Mouse (Mus musculus) lung, postnatal 0 days (tissue): ENCODE data around the gene Smagp. TPM values are rescaled to one million over a fixed set of nuclear protein-coding genes. Genes with fewer than 3 reads are reported as not detected.

ENCODE experiments used
- ATAC-seq: fragments of 200-750 bp; cut with Nextera tagmentation; 2 replicates; pipeline ENCODE4 v1.8.0; 2017; ENCODE audit warnings: moderate library complexity
- DNase-seq: peaks from one replicate; pipeline ENCODE4 v3.0.0-alpha.2; 2016; ENCODE audit warnings: low spot score
- H3K27ac ChIP-seq: fragments of 300-500 bp; sonication (generic); 2 replicates; pipeline ENCODE4 v1.5.1; 2014; ENCODE audit warnings: antibody characterized with exemption, mild to moderate bottlenecking, low read length, mixed read lengths
- H3K27me3 ChIP-seq: fragments of 300-500 bp; sonication (generic); replicated peaks from 2 replicates; pipeline ENCODE4 v1.6.1; 2014; ENCODE audit warnings: low read length, mixed read lengths; ENCODE audit not compliant: insufficient read depth
- H3K36me3 ChIP-seq: fragments of 300-500 bp; sonication (generic); 2 replicates; pipeline ENCODE4 v1.6.1; 2014; ENCODE audit warnings: low read length, mixed read lengths; ENCODE audit not compliant: insufficient read depth
- H3K4me1 ChIP-seq: fragments of 300-500 bp; sonication (generic); 2 replicates; pipeline ENCODE4 v1.6.1; 2014; ENCODE audit warnings: antibody characterized with exemption, low read depth, low read length, mixed read lengths; ENCODE audit not compliant: insufficient read depth
- H3K4me2 ChIP-seq: fragments of 300-500 bp; sonication (generic); replicated peaks from 2 replicates; pipeline ENCODE4 v1.6.1; 2014; ENCODE audit warnings: low read depth, mild to moderate bottlenecking, low read length, moderate library complexity, mixed read lengths
- H3K4me3 ChIP-seq: fragments of 300-500 bp; sonication (generic); 2 replicates; pipeline ENCODE4 v1.5.1; 2014; ENCODE audit warnings: low read depth, low read length
- H3K9ac ChIP-seq: fragments of 300-500 bp; sonication (generic); replicated peaks from 2 replicates; pipeline ENCODE4 v1.6.1; 2014; ENCODE audit warnings: low read depth, mild to moderate bottlenecking
- H3K9me3 ChIP-seq: fragments of 300-500 bp; sonication (generic); 2 replicates; pipeline ENCODE4 v1.6.1; 2016; ENCODE audit warnings: low read length, mixed read lengths
- CTCF ChIP-seq: IDR thresholded peaks from 2 replicates; pipeline ENCODE4 v1.5.1; 2016; ENCODE audit warnings: antibody characterized with exemption, mild to moderate bottlenecking
- EP300 ChIP-seq: IDR thresholded peaks from 2 replicates; pipeline ENCODE4 v1.6.1; 2016; ENCODE audit warnings: antibody characterized with exemption, mild to moderate bottlenecking, control low read depth
- WGBS: fragments of 180-500 bp; shearing (Covaris S2); extraction: QIAGEN DNeasy Blood & Tissue Kit; methylation state at CpG from one replicate; pipeline ENCODE4 v1.1.7; 2014; 5-methylcytosine and 5-hydroxymethylcytosine counted together
- polyA plus RNA-seq: library from polyadenylated mRNA; unstranded; fragments of >200 nt; fragmentation: Nextera tagmentation; extraction: Ambion mirVana; gene quantifications from 2 replicates; pipeline ENCODE4 v1.2.1, GENCODE M21; 2015

The Smagp gene
- polyA plus RNA-seq, 1 experiment from 2014 or later, result 71.8 TPM

DNA sequence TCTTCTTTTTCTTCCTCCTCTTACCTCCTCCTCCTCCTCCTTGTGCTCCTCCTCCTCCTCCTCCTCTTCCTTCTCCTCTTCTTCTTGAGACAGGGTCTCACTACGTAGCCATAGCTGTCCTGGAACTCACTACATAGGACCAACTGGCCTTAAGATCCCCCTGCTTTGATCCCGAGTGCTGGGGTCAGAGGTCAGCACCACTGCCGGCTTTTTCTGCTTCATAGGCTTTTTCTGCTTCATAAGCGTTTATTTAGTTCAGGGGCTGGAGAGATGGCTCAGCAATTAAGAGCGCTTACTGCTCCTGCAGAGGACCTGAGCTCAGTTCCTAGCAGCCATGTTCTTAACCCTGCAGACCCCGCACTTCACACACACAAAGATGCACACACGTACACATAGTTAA, 45.0 kb upstream of the Smagp start:
- Histone ChIP-seq H3K27me3 (no peaks in the 10 kb centered on the region), H3K4me1 (no peaks in the 10 kb centered on the region), H3K36me3 (no peaks in the 10 kb centered on the region), H3K4me2 (no peak overlapping the region), H3K27ac (no peak overlapping the region), H3K9ac (no peak overlapping the region), H3K4me3 (no peak overlapping the region), H3K9me3 (no peaks in the 10 kb centered on the region)
- TF ChIP-seq CTCF, result no peak
- no peak for TF ChIP-seq EP300
- no peak for DNase-seq
- ATAC-seq, result no peak
- WGBS, result 37% methylated on average over 7 of the region's 7 CpGs

DNA sequence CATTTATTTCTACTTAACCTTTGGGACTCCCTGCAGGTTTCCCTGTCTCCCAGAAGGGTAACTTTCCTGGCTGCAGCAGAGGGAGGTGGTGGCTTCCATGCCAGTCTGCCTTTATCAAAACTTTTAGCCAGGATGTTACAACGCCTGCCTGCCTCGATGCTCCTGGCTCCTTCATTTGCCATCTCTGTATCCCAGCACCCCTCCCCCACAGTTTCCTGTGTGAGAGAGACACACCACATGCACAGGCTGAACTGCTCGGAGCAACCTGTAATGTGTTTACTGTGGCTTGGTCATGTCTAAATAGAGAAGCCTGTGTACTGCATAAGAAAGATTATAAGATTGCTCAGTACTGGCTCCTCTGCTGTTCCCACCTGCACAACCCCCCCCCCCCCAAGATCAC, 43.6 kb upstream of the Smagp start:
- TF ChIP-seq EP300, result no peak
- no peak for TF ChIP-seq CTCF
- H3K9ac ChIP-seq, result no peak overlapping the region
- no peak overlapping the region for H3K4me3 ChIP-seq
- no peaks in the 10 kb centered on the region for H3K4me1 ChIP-seq
- H3K36me3 ChIP-seq, result no peaks in the 10 kb centered on the region
- H3K4me2 ChIP-seq, result no peak overlapping the region
- H3K27ac ChIP-seq, result no peak overlapping the region
- H3K9me3 ChIP-seq, result no peaks in the 10 kb centered on the region
- no peaks in the 10 kb centered on the region for H3K27me3 ChIP-seq
- WGBS, result 39% methylated on average over 3 of the region's 3 CpGs
- ATAC-seq (no peak), DNase-seq (no peak)

DNA sequence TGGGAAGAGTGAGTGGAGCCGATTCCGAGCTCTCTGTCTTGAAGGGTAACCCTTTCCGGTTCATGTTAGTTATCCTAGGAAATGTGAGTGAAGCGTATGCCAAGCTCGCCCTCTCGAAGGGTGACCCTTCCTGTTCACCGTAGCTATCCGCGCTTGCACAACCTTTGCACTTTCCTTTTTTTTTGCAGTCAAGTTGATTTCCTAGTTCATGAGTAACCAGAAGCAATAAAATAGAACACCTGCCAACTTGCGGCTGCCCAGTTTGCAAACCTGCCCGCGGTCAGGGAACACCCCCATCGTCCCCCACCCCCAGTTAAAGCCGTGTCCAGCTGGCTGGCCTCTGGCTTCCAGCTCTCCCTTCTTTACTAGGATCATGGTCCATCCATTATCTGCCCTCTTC, 42.3 kb upstream of the Smagp start:
- DNase-seq, result peak; percentile 63
- no peaks in the 10 kb centered on the region for H3K9me3 ChIP-seq
- no peak overlapping the region for H3K9ac ChIP-seq
- ATAC-seq, result peak; percentile 51
- 58% methylated on average over 14 of the region's 14 CpGs for WGBS
- no peaks in the 10 kb centered on the region for H3K36me3 ChIP-seq
- no peaks in the 10 kb centered on the region for H3K4me1 ChIP-seq
- TF ChIP-seq EP300, result no peak
- no peak for TF ChIP-seq CTCF
- H3K4me2 ChIP-seq, result no peak overlapping the region
- H3K27ac ChIP-seq, result peak overlapping the region; percentile 57
- H3K4me3 ChIP-seq, result no peak overlapping the region
- H3K27me3 ChIP-seq, result no peaks in the 10 kb centered on the region

DNA sequence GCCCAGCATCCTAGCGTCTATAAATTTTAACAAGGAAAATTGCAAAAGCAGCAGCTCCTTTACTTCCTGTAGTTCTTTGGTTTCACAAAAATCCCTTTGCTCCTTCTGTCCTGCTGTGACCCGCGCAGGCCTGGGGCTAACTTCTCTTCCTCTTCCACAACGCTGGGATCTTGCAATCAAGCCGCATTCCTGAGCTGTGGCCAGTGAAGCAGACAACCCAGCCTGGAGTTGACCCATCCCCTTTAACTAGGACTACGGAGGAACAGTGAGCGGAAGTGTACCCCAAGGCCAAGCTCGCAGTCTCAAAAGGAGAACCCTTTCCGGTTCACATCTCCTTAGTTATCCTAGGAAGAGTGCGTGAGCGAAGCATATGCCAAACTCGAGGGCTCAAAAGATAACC, 41.8 kb upstream of the Smagp start:
- WGBS, result 74% methylated on average over 12 of the region's 12 CpGs
- Histone ChIP-seq H3K9me3 (no peaks in the 10 kb centered on the region), H3K27me3 (no peaks in the 10 kb centered on the region), H3K4me1 (no peaks in the 10 kb centered on the region), H3K4me3 (no peak overlapping the region), H3K4me2 (no peak overlapping the region), H3K27ac (0 out of 2 replicates have a peak overlapping the region, but pooled peaks have one; percentile 14), H3K9ac (no peak overlapping the region), H3K36me3 (no peaks in the 10 kb centered on the region)
- TF ChIP-seq EP300, result no peak
- TF ChIP-seq CTCF, result no peak
- ATAC-seq (peak; percentile 43), DNase-seq (no peak)

DNA sequence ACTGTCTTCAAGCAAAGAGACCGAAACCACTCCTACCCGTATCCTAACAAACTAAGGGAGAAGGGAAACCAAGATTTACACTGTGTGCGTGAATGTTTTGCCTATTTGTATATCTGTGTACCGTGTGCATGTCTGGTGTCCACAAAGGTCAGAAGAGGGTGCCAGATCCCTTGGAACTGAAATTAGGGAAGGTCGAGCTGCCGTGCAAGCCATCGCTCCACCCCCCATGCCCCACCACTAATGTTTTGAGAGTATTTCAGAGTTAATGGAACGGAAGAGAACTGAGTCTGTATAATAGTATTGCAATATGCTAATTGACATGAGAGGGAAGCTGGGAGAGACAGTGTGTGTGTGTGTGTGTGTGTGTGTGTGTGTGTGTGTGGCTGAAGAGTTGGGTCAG, 40.9 kb upstream of the Smagp start:
- H3K4me2 ChIP-seq, result no peak overlapping the region
- H3K27me3 ChIP-seq, result no peaks in the 10 kb centered on the region
- TF ChIP-seq EP300 (no peak), CTCF (no peak)
- DNase-seq (no peak), ATAC-seq (no peak)
- no peak overlapping the region for H3K27ac ChIP-seq
- no peak overlapping the region for H3K4me3 ChIP-seq
- H3K9ac ChIP-seq, result no peak overlapping the region
- no peaks in the 10 kb centered on the region for H3K9me3 ChIP-seq
- WGBS, result 82% methylated on average over 8 of the region's 8 CpGs
- no peaks in the 10 kb centered on the region for H3K4me1 ChIP-seq
- no peaks in the 10 kb centered on the region for H3K36me3 ChIP-seq

DNA sequence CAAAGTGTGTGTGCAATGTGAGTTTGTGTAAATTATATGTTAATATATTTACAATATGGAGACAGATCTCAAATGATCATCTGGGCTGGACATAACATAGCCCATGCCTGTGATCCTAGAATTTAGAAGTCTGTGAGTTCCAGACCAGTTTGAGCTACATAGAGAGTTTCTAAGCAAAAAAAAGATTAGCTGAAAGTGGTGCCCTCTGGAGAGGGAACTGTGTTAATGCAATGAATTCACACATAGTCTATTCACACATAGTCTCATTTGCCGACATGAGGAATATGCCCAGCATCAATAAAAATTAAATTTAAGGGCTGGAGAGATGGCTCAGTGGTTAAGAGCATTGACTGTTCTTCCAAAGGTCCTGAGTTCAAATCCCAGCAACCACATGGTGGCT, 39.8 kb upstream of the Smagp start:
- H3K9ac ChIP-seq, result no peak overlapping the region
- no peak overlapping the region for H3K4me3 ChIP-seq
- H3K27ac ChIP-seq, result no peak overlapping the region
- TF ChIP-seq EP300 (no peak), CTCF (peak; percentile 23; the same call in 1 of the 2 replicates)
- 81% methylated on average over 1 of the region's 1 CpGs for WGBS
- H3K9me3 ChIP-seq, result no peaks in the 10 kb centered on the region
- no peaks in the 10 kb centered on the region for H3K27me3 ChIP-seq
- ATAC-seq (no peak), DNase-seq (no peak)
- H3K4me2 ChIP-seq, result no peak overlapping the region
- no peaks in the 10 kb centered on the region for H3K36me3 ChIP-seq
- H3K4me1 ChIP-seq, result no peaks in the 10 kb centered on the region

DNA sequence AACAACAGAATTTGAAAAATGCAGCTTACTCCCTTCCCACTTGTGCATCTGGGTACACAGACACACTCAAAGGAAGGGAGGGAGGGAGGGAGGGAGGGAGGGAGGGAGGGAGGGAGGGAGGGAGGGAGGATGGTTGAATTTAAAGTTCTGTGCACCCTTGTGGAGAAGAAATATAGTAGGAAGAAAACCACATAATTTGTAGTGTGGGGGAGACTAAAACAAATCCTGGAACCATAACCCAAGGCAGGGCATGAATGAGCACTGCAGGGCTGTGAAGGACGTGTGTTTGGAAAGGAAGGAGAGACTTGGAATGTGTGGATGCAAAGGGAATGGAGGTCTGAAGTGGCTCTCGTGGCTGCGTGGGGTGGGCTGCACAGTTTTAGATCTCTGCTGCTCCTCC, 38.7 kb upstream of the Smagp start:
- Histone ChIP-seq H3K27me3 (no peaks in the 10 kb centered on the region), H3K9ac (no peak overlapping the region), H3K4me1 (no peaks in the 10 kb centered on the region), H3K9me3 (no peaks in the 10 kb centered on the region), H3K4me2 (no peak overlapping the region), H3K4me3 (no peak overlapping the region), H3K36me3 (no peaks in the 10 kb centered on the region), H3K27ac (no peak overlapping the region)
- DNase-seq (no peak), ATAC-seq (no peak)
- WGBS, result 23% methylated on average over 3 of the region's 3 CpGs
- TF ChIP-seq CTCF, result no peak
- TF ChIP-seq EP300, result no peak
